Mouse (Mus musculus) neutrophil, adult 5-6 weeks (primary cell): ENCODE measurements around the gene Clrn3. TPM values are rescaled to one million over a fixed set of nuclear protein-coding genes. Genes with fewer than 3 reads are reported as not detected.

Experiments
- ATAC-seq: fragments of 151-379, 151-347 bp; 2 replicates; pipeline ENCODE4 v1.8.0; 2017; ENCODE audit warnings: mild to moderate bottlenecking, moderate TSS enrichment; ENCODE audit not compliant: insufficient number of reproducible peaks, poor library complexity, low FRiP score, severe bottlenecking; ENCODE audit errors: extremely low read depth
- total RNA-seq: library from RNA; stranded (forward); fragments of 200-1000 nt; gene quantifications from 2 replicates; pipeline ENCODE4 v1.2.3, GENCODE M21; 2017

The Clrn3 gene
- total RNA-seq, 1 experiment from 2014 or later = not detected

GRCm38 (mm10) chr7:135498565-135499186, 29.8 kb downstream of the Clrn3 start:
- no peak for ATAC-seq

- 0 out of 2 replicates have a peak, but pooled peaks have one; percentile 23 for ATAC-seq
These were observed 33.2 kb downstream of the Clrn3 start for GRCm38 (mm10) chr7:135495303-135495702.

- no peak for ATAC-seq
These were observed 38.0 kb downstream of the Clrn3 start for GRCm38 (mm10) chr7:135490500-135490886.

- ATAC-seq = no peak
These were observed 38.5 kb downstream of the Clrn3 start for GRCm38 (mm10) chr7:135489724-135490499.

GRCm38 (mm10) chr7:135488214-135488810, 40.1 kb downstream of the Clrn3 start:
- no peak for ATAC-seq

- ATAC-seq = peak; percentile 32; the same call in 1 of the 2 replicates
These were observed 41.0 kb downstream of the Clrn3 start for GRCm38 (mm10) chr7:135487423-135487822.

- no peak for ATAC-seq
These were observed 41.6 kb downstream of the Clrn3 start for GRCm38 (mm10) chr7:135486645-135487382.

- no peak for ATAC-seq
These were observed 42.6 kb downstream of the Clrn3 start for GRCm38 (mm10) chr7:135485796-135486410.

- ATAC-seq = no peak
These were observed 43.2 kb downstream of the Clrn3 start for GRCm38 (mm10) chr7:135485116-135485795.

GRCm38 (mm10) chr7:135484341-135484740, 44.1 kb downstream of the Clrn3 start:
- no peak for ATAC-seq

GRCm38 (mm10) chr7:135483751-135484150, 44.7 kb downstream of the Clrn3 start:
- no peak for ATAC-seq

- no peak for ATAC-seq
These were observed 47.3 kb downstream of the Clrn3 start for GRCm38 (mm10) chr7:135481150-135481549.

GRCm38 (mm10) chr7:135479912-135480311, 48.5 kb downstream of the Clrn3 start:
- no peak for ATAC-seq

GRCm38 (mm10) chr7:135479322-135479880, 49.1 kb downstream of the Clrn3 start:
- no peak for ATAC-seq

GRCm38 (mm10) chr7:135477256-135477655, 51.2 kb downstream of the Clrn3 start:
- ATAC-seq = no peak

- ATAC-seq = no peak
These were observed 52.5 kb downstream of the Clrn3 start for GRCm38 (mm10) chr7:135475981-135476380.

- no peak for ATAC-seq
These were observed 58.1 kb downstream of the Clrn3 start for GRCm38 (mm10) chr7:135470319-135470718.

- ATAC-seq = no peak
These were observed 59.8 kb downstream of the Clrn3 start for GRCm38 (mm10) chr7:135468631-135469030.
